ENCODE assay signal across 8 mouse cellular contexts in the genomic region with DNA sequence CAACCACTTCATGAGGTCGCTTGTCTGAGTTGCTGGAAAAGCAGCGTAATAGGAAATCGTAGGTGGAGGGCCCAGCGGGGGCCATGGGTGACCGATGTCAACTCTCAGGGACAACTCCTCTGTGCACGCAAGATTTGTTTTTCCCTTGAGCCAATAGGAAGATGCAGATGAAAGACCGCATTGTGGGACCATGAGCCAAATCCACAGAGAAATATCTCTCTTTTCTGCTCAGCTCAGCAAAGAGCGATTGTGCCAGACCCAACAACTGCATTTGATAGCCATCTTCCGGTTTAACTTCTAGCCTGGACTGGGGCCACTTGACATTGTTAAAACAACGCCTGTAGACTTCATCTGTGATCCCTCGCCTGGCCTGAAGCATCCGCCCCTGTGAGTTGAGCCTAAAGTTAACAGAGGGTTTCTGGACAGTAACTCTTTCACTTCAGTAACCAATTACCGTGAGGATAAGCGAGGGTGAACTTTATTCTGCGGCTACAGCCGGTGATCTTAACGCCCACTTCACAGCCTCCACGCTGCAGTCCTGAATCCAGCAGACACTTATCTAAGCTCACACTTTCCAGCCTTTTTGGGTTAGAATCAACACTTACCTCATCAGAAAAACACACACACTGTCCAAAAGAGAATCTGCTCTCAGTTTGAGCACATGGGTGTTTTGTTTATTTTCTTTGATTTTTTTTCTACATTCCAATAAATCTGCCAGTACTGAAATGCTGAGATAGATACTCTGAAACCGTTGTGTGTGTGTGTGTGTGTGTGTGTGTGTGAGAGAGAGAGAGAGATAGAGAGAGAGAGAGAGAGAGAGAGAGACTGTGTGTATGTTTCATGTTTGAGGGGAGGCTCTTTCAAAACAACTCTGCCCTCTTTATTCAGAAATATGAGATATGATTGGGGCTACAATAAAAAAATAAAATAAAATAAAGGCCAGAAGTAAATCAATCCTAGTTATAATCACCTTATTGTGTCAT.
DNase-seq lines count a peak whose midpoint lies in the region; ATAC-seq lines count a peak whose summit lies in the region.

No protein-coding gene starts in this region.

- WGBS in embryonic facial prominence, embryonic 15.5 days = 32% methylated on average over 19 of the region's 19 CpGs
- 16% methylated on average over 19 of the region's 19 CpGs for WGBS in heart, embryonic 15.5 days
- WGBS in kidney, embryonic 16.5 days = 12% methylated on average over 19 of the region's 19 CpGs

- peak; percentile 20 to 25 for DNase-seq in thymus, postnatal 36 days
- no peak for DNase-seq in thymus, postnatal 10 days (ENCODE audit: low spot score in 2 of 2)
- DNase-seq in lung, postnatal 36 days = peak; percentile 75
- DNase-seq in layer of hippocampus, adult 9-10 months (ENCODE audit: low spot score) = no peak
- DNase-seq in layer of hippocampus, postnatal 14 days (ENCODE audit: low spot score in 2 of 2) = no peak

- H3K27me3 ChIP-seq in embryonic facial prominence, embryonic 15.5 days = no peaks in the 10 kb centered on the region
- no peaks in the 10 kb centered on the region for H3K27me3 ChIP-seq in heart, embryonic 15.5 days
- no peaks in the 10 kb centered on the region for H3K27me3 ChIP-seq in kidney, embryonic 16.5 days (ENCODE audit: insufficient read depth, low read length)

- ATAC-seq in embryonic facial prominence, embryonic 15.5 days (ENCODE audit: insufficient number of reproducible peaks, low FRiP score, low TSS enrichment, low read depth) = no peak
- ATAC-seq in heart, embryonic 15.5 days (replicated peaks; ENCODE audit: insufficient number of reproducible peaks, insufficient read depth, low FRiP score, low read depth) = peak; percentile 53
- ATAC-seq in kidney, embryonic 16.5 days (ENCODE audit: low FRiP score, low TSS enrichment) = peak; percentile 75

- H3K9me3 ChIP-seq in embryonic facial prominence, embryonic 15.5 days (replicated peaks) = no peaks in the 10 kb centered on the region
- no peaks in the 10 kb centered on the region for H3K9me3 ChIP-seq in heart, embryonic 15.5 days (replicated peaks)
- H3K9me3 ChIP-seq in kidney, embryonic 16.5 days (ENCODE audit: low read length) = no peaks in the 10 kb centered on the region

- H3K27ac ChIP-seq in embryonic facial prominence, embryonic 15.5 days (replicated peaks) = peak overlapping the region; percentile 86
- peak overlapping the region; percentile 85 for H3K27ac ChIP-seq in heart, embryonic 15.5 days
- H3K27ac ChIP-seq in kidney, embryonic 16.5 days (ENCODE audit: low read length) = peak overlapping the region; percentile 92

- no peak overlapping the region for H3K9ac ChIP-seq in embryonic facial prominence, embryonic 15.5 days
- H3K9ac ChIP-seq in heart, embryonic 15.5 days = no peak overlapping the region
- peak overlapping the region; percentile 56 for H3K9ac ChIP-seq in kidney, embryonic 16.5 days (replicated peaks; ENCODE audit: low read length)

- H3K36me3 ChIP-seq in embryonic facial prominence, embryonic 15.5 days = no peaks in the 10 kb centered on the region
- H3K36me3 ChIP-seq in heart, embryonic 15.5 days = no peaks in the 10 kb centered on the region
- no peaks in the 10 kb centered on the region for H3K36me3 ChIP-seq in kidney, embryonic 16.5 days (ENCODE audit: insufficient read depth, low read length)

- peaks cover 51% of the 10 kb centered on the region for H3K4me1 ChIP-seq in embryonic facial prominence, embryonic 15.5 days
- H3K4me1 ChIP-seq in heart, embryonic 15.5 days (replicated peaks) = peaks cover 78% of the 10 kb centered on the region
- peaks cover 80% of the 10 kb centered on the region for H3K4me1 ChIP-seq in kidney, embryonic 16.5 days (ENCODE audit: insufficient read depth, low read length)

- 0 out of 2 replicates have a peak overlapping the region, but pooled peaks have one; percentile 17 for H3K4me2 ChIP-seq in embryonic facial prominence, embryonic 15.5 days (replicated peaks)
- peak overlapping the region; percentile 26 for H3K4me2 ChIP-seq in heart, embryonic 15.5 days
- H3K4me2 ChIP-seq in kidney, embryonic 16.5 days (replicated peaks; ENCODE audit: low read depth, low read length) = 0 out of 2 replicates have a peak overlapping the region, but pooled peaks have one; percentile 11

- H3K4me3 ChIP-seq in embryonic facial prominence, embryonic 15.5 days (replicated peaks) = no peak overlapping the region
- H3K4me3 ChIP-seq in heart, embryonic 15.5 days = no peak overlapping the region
- no peak overlapping the region for H3K4me3 ChIP-seq in kidney, embryonic 16.5 days (ENCODE audit: low read length)

Comparison
In these comparisons a context has a peak if more than half of its experiments do, and no peak if none do; other contexts are left out.
1. DNase-seq: peak in thymus, postnatal 36 days (2 of 2) and lung, postnatal 36 days (single experiment); none in thymus, postnatal 10 days (0 of 2), layer of hippocampus, adult 9-10 months (single experiment) and layer of hippocampus, postnatal 14 days (0 of 2).
2. Peak in every context shown above with its lines, with median percentiles within 50 percentile points of each other: H3K27ac ChIP-seq and H3K4me2 ChIP-seq.